Mouse (Mus musculus) megakaryocyte-erythroid progenitor cell, adult 5-6 weeks (primary cell): Measurements from ENCODE around the gene Rpp14. TPM values are rescaled to one million over a fixed set of nuclear protein-coding genes. Genes with fewer than 3 reads are reported as not detected.

Experiments
- total RNA-seq, 2 experiments: library from RNA; stranded (forward) in 1 of 2; stranded (reverse) in 1 of 2; fragments of 200-1000, 215-1000 nt in 1 of 2; fragments of >200 nt in 1 of 2; fragmentation: Nextera tagmentation in 1 of 2; gene quantifications; 2 replicates each; pipeline ENCODE4 v1.2.3; 2014 to 2017

The Rpp14 gene
- total RNA-seq, 2 experiments from 2014 or later, result 33.0 to 88.3 TPM

Other genes with a start within 250 kb of the Rpp14 start
- not detected in 2 replicates for gene Gm45521, start 123.1 kb upstream of the Rpp14 start, total RNA-seq (2014; fragmentation: Nextera tagmentation)
- gene Gm45521, start 123.1 kb upstream of the Rpp14 start, total RNA-seq (2017), result not detected in 2 replicates
- gene Dnase1l3, start 85.8 kb upstream of the Rpp14 start, total RNA-seq (2014; fragmentation: Nextera tagmentation), result not detected in 2 replicates
- not detected in 2 replicates for gene Dnase1l3, start 85.8 kb upstream of the Rpp14 start, total RNA-seq (2017)
- 0.24 and 0.42 TPM in 2 replicates for gene Abhd6, start 77.5 kb upstream of the Rpp14 start, total RNA-seq (2014; fragmentation: Nextera tagmentation)
- gene Abhd6, start 77.5 kb upstream of the Rpp14 start, total RNA-seq (2017), result 0.99 TPM in 1 of 2 replicates, not detected in the other
- gene Pxk, start 17.8 kb downstream of the Rpp14 start, total RNA-seq (2014; fragmentation: Nextera tagmentation), result 6.7 and 13.2 TPM in 2 replicates
- 4.1 and 4.8 TPM in 2 replicates for gene Pxk, start 17.8 kb downstream of the Rpp14 start, total RNA-seq (2017)
- gene Pdhb, start 92.7 kb downstream of the Rpp14 start, total RNA-seq (2014; fragmentation: Nextera tagmentation), result 108 and 124 TPM in 2 replicates
- 177 and 210 TPM in 2 replicates for gene Pdhb, start 92.7 kb downstream of the Rpp14 start, total RNA-seq (2017)
- gene Kctd6, start 133.8 kb downstream of the Rpp14 start, total RNA-seq (2014; fragmentation: Nextera tagmentation), result 9.3 and 10.7 TPM in 2 replicates
- gene Kctd6, start 133.8 kb downstream of the Rpp14 start, total RNA-seq (2017), result 5.5 and 8.1 TPM in 2 replicates
- not detected in 2 replicates for gene Acox2, start 179.0 kb downstream of the Rpp14 start, total RNA-seq (2014; fragmentation: Nextera tagmentation)
- gene Acox2, start 179.0 kb downstream of the Rpp14 start, total RNA-seq (2017), result not detected in 2 replicates
- not detected in 2 replicates for gene Fam107a, start 237.7 kb downstream of the Rpp14 start, total RNA-seq (2014; fragmentation: Nextera tagmentation)
- gene Fam107a, start 237.7 kb downstream of the Rpp14 start, total RNA-seq (2017), result not detected in 2 replicates